Comparison of ENCODE assay signal across 29 mouse cellular contexts in the genomic region with DNA sequence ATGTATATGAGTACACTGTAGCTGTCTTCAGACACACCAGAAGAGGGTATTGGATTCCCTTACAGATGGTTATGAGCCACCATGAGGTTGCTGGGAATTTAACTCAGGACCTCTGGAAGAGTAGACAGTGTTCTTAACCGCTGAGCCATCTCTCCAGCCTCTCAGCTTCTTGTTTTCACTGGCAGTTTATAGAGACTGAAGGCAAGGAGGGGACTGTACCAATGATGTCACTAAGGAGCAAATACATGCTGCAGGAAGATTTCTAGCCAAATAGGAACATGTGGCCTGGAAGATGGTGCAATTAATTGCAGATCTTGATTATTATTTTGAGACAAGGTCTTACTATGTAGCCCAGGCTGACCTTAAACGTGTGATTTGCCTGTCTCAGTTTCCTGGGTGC.
"Had no signal": no experiment of that assay in that cellular context is flagged by ENCODE, and none has a peak within 500 bp of the region (broad histone marks: within the 10 kb centered on the region; RNA-seq: fewer than 3 reads in every experiment).

No protein-coding gene starts in this region.

- H3K9me3 ChIP-seq: heart, embryonic 12.5 days; heart, embryonic 13.5 days; heart, embryonic 15.5 days; hindbrain, embryonic 10.5 days; hindbrain, embryonic 12.5 days; hindbrain, embryonic 13.5 days; hindbrain, embryonic 15.5 days; intestine, embryonic 15.5 days; kidney, embryonic 15.5 days had no signal

- H3K4me3 ChIP-seq: heart, embryonic 12.5 days; heart, embryonic 13.5 days; heart, embryonic 15.5 days; hindbrain, embryonic 10.5 days; hindbrain, embryonic 12.5 days; hindbrain, embryonic 13.5 days; hindbrain, embryonic 15.5 days; intestine, embryonic 15.5 days; kidney, embryonic 15.5 days; layer of hippocampus, adult 2 months; left cerebral cortex, adult 2 months had no signal

- H3K36me3 ChIP-seq: heart, embryonic 12.5 days; heart, embryonic 13.5 days; heart, embryonic 15.5 days; hindbrain, embryonic 10.5 days; hindbrain, embryonic 12.5 days; hindbrain, embryonic 13.5 days; hindbrain, embryonic 15.5 days; intestine, embryonic 15.5 days; kidney, embryonic 15.5 days had no signal

- H3K27me3 ChIP-seq: hindbrain, embryonic 12.5 days; hindbrain, embryonic 13.5 days; hindbrain, embryonic 15.5 days; intestine, embryonic 15.5 days; kidney, embryonic 15.5 days had no signal

- H3K27ac ChIP-seq: heart, embryonic 13.5 days; heart, embryonic 15.5 days; hindbrain, embryonic 10.5 days; hindbrain, embryonic 12.5 days; hindbrain, embryonic 13.5 days; hindbrain, embryonic 14.5 days; hindbrain, embryonic 15.5 days; hindbrain, postnatal 0 days; intestine, embryonic 15.5 days; kidney, embryonic 15.5 days; kidney, postnatal 0 days; layer of hippocampus, adult 2 months; left cerebral cortex, adult 2 months had no signal

- H3K4me1 ChIP-seq: hindbrain, embryonic 12.5 days; hindbrain, embryonic 13.5 days; hindbrain, embryonic 15.5 days had no signal

- DNase-seq: heart, postnatal 14 days; heart, postnatal 36 days; heart, postnatal 4 days; kidney, adult 11 months; kidney, adult 18-20 months; kidney, adult 2 months; kidney, adult 8-10 months; kidney, adult 9 months; kidney, postnatal 10 days; kidney, postnatal 14 days; kidney, postnatal 25 days; kidney, postnatal 36 days; kidney, postnatal 4 days; layer of hippocampus, adult 9-11 months; layer of hippocampus, postnatal 36 days had no signal
